Mouse (Mus musculus): ENCODE data around the gene Hgfac. TPM values are rescaled to one million over a fixed set of nuclear protein-coding genes. Genes with fewer than 3 reads are reported as not detected.

Gene Hgfac
- 60.5 and 197 TPM in 2 replicates for polyA plus RNA-seq (2012; rRNA removed; ENCODE audit: low replicate concordance)

GRCm38 (mm10) chr5:35041268-35041829 is at the start of gene Hgfac:
Gene Hgfac (plus strand): TSS chr5:35041509.

GRCm38 (mm10) chr5:35056604-35057432 is 15.5 kb downstream of the Hgfac start, which contains the start of gene Dok7:
Gene Dok7 (plus strand): TSS chr5:35056766.

Other genes starting within 250 kb of the Hgfac start
- gene Msantd1, start 133.5 kb upstream of the Hgfac start, polyA plus RNA-seq (2012; rRNA removed; ENCODE audit: low replicate concordance), result 1.6 and 2.3 TPM in 2 replicates
- 7.2 and 9.3 TPM in 2 replicates for gene Rgs12, start 92.1 kb upstream of the Hgfac start, polyA plus RNA-seq (2012; rRNA removed; ENCODE audit: low replicate concordance)
- 1.1 and 1.9 TPM in 2 replicates for gene Dok7, start 15.3 kb downstream of the Hgfac start, polyA plus RNA-seq (2012; rRNA removed; ENCODE audit: low replicate concordance)
- 6.7 and 9.4 TPM in 2 replicates for gene Lrpap1, start 64.3 kb downstream of the Hgfac start, polyA plus RNA-seq (2012; rRNA removed; ENCODE audit: low replicate concordance)
- 0.79 and 2.5 TPM in 2 replicates for gene Adra2c, start 236.8 kb downstream of the Hgfac start, polyA plus RNA-seq (2012; rRNA removed; ENCODE audit: low replicate concordance)

Data from duodenum, adult 2 months (tissue).